Mouse (Mus musculus) urinary bladder, postnatal 10 days (tissue): ENCODE results near the gene Msantd2.

Experiments used
- DNase-seq: peaks from one replicate; pipeline ENCODE4 v3.0.0; 2022; ENCODE audit warnings: low spot score

Gene Msantd2

GRCm38 (mm10) chr9:37488611-37489396, at the start of gene Msantd2:
Gene Msantd2 (plus strand): TSS chr9:37489319.
- peak; percentile 66 for DNase-seq

- DNase-seq = no peak
Observed at GRCm38 (mm10) chr9:37452401-37452800, 36.7 kb upstream of the Msantd2 start.

DNA sequence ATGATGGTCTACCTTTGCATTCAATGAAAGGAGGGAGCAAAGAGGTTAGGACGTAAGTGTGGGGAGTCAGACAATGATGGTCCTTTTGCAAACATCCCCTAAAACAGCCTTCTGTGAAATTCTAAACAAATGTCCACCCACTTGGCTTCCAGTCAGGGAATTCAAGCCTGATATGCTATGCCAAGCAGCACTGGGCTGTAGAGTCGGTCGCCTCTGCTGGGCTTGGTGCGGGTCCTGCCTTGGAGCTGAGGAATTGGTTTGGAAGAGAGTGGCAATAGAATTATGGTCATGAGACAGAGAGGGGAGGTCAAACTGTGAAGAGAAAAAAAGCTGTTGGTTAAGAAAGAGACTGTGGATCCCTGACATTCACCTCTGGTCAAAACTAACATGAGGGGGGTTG, 35.8 kb upstream of the Msantd2 start:
- no peak for DNase-seq

DNA sequence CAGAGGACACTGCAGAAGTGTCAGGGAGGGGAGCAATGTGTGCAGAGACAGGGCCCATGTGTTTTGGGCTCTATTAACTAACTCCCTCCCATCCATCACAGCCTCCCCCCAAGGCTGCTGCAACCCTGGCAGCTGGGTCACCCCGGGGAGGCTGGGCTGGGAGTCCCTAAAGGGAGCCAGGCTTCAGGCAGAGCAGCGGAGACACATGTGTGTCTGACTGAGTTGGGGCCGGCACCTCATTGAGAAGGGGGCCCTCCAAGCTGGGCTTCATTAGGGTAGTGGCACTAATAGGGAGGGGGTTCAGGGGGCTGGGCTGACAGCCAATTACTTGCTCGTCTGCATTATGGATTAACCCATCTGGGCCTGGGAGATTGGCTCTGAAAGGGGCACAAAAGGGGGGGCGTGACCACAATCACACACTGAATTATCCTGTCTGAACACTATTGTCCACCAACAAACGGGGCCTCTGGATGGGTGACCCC, 35.1 kb upstream of the Msantd2 start:
- DNase-seq = no peak

DNA sequence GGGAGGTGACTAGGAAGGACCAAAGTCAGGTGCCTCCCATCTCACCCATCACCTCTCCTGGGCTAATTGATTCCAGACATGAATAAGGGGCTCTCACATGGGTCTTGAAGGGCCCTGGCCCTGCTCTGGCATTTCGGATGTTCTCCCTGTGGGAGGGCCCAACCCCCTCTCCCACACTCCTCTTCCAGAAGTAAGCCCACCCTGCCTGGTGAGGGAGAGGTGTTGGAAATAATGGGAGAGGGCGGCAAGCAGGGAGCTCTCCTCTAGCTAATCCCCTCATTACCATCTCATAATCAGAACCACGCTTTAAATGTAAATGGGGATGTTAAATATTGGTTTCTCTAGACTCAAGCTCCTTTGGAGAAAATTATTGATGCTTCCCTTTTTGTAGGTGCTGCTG, 34.1 kb upstream of the Msantd2 start:
- DNase-seq = no peak

DNA sequence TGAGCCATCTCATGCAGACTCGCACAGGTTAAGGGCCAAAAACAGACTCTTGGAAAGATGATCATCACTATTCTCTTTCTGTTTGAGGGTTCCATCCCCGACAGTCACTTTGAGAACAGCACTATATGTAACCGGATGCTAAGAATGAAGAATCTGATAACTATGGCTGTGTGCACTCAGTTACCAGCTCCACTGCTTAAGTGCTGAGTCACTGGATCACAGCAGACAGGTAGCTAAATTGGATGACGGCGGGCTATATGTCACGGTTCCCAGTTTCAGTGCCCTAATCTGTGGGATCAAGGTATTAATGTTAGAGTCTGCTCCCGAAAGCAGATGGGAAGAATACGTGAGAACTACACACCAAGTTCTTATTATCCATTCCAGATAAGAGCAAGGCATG, 33.3 kb upstream of the Msantd2 start:
- no peak for DNase-seq

DNA sequence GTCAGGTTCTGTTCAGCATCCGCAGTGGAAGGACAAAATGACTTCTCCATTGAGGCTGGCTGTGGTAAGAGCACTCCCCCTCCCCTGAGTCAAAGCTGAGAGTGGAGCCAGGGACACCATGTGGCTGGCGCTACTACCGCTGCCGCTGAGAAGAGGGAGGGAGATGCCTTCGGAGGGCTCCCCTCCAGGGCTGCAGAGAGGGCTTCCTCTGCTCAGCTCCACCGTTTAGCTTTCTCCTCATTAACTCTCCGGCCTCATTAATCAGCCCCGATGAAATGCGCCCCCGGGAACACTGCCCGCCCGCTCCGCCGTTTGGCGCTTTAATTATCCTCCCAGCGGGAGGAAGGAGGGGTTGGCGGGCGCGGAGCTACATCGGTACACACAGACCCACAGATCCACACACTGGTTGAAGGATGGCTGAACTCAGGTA, 32.6 kb upstream of the Msantd2 start:
- DNase-seq = no peak

DNA sequence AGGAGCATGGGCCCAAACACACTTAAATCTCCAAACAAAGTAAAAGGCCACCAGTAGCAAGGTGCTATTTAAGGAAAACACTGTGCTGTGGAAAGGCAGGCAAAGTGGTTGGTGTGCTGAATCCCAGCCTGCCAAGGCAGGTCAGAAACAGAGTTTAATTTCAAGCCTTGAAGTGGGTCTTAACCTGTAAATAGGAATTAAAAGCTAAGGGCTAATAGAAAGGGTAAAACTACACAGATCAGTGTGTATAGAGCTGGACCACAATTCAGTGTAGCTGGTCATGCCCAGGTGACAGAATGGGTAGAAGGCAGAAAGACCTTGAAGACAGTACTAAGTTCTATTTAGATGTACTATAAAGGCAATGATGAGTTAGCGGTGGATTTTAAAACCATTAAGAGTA, 32.0 kb upstream of the Msantd2 start:
- DNase-seq = no peak

DNA sequence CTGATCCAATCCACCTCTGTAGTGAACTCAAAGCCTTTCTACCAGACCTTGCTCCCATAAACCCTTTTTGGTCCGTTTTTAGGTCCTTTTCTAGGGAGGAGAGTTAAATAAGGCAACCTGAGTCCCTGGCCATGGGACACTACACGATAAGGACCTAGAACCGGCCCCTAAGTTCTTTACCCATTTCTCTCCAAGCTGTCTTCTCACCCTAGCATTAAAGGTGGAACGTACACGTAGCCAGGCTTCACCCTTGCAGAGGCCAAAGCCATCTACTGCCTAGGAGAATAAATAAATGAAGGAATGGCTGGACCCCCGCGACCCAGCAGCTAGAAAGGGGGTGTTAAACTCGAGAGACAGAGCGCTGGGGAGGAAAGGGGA, 29.5 kb upstream of the Msantd2 start:
- DNase-seq = no peak

GRCm38 (mm10) chr9:37460043-37460960, 28.8 kb upstream of the Msantd2 start:
- DNase-seq = no peak

DNA sequence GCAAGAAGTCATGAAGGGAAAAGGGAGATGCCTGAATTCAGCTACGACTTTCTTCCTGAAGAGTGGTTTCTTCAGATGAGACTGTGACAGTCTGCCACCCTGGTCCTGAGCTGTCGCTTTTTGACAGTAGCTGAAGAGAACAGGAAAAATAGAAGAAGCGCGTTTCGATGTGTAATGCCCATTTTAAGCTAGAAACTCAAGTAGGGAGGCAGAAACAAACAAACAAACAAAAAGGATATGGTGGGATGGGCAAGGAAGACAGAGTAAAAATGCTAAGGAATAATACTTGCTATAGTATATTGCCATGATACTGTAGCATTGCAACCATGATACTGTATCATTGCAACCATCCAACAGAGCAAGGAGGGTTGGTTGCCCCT, 28.2 kb upstream of the Msantd2 start:
- no peak for DNase-seq

DNA sequence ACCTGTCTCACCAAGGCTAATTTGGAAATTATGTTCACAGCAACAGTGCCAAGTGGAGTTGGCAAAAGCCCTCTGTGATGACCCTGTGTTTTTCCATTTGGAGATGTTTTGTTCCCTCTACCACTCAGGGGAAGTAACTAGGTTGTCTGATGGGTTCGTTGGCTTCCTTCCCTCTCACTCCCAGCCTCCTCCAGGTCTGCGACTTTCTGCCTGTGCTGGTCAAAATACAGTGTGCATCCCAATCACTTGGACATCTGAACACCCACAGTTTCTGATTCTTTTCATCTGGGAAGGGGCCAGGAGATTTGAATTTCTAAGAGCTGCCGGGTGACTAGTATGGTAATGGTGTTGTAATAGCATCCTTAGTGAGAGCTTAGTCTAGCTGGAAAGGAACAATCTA, 27.5 kb upstream of the Msantd2 start:
- DNase-seq = no peak

GRCm38 (mm10) chr9:37462764-37463163, 26.4 kb upstream of the Msantd2 start:
- no peak for DNase-seq

DNA sequence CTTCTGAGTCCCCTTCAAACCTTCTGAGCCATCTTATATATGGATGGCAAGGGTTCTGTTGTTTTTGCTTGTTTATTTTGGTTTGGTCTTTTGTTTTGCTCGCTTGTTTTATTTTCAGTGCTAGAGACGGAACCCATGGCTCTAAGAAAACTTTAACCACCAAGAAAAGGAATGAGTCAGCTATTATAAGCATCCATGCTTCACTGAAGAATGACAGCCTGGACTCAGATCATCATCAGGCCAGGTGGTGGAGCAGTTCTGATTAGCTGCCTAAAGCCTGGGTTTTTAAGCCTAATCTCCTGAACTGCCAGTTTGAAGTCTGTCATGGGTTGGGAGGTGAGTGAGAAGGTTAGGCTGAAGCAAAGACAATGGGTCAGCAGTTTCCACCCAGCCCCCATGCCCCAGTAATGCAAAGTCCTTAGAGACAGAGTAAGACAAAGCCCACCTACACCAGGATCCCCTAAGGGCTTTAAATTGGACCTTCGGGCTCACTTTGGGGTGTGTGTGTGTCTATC, 15.5 kb upstream of the Msantd2 start:
- no peak for DNase-seq

DNA sequence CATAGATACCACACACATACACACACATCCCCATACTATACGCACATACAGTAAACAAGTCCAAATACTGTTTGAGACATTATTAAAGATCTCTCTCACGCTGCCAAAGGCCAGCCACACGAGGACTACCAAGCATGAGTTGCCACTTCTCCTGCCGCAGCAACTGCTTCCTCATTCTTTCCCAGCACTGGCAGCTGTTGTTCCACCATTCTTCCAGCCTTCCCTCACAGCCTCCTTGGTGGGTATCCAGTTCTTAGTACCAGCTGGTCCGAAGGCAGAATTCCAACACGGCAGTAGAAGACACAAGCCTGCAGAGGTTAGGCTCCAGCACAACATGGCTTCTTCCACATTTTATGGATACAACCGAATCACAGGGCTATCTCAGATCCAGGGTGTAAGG, 14.2 kb upstream of the Msantd2 start:
- no peak for DNase-seq

GRCm38 (mm10) chr9:37485146-37485545, 4.0 kb upstream of the Msantd2 start:
- no peak for DNase-seq

- no peak for DNase-seq
Observed at GRCm38 (mm10) chr9:37488041-37488440, 1.1 kb upstream of the Msantd2 start.

- DNase-seq = no peak
Observed at GRCm38 (mm10) chr9:37489446-37490120, 464 bp downstream of the Msantd2 start.

DNA sequence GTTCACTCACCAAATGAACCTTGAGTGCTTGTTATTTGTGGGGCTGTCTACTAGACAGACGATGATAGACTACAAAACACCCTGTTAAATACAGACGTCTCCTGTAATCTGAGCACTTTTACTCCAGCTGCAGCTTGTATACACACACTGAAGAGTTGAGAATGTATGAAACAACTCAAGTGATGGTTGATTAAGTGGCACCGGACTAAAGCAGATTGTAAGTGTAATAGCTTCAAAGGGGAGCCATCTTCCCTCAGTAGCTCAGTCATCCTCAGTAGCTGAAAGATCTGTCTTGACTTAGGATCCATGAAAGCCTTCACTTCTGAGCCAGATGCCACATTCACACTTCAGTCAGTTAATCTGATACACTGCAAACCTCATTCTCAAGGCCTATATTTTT, 6.6 kb downstream of the Msantd2 start:
- no peak for DNase-seq

DNA sequence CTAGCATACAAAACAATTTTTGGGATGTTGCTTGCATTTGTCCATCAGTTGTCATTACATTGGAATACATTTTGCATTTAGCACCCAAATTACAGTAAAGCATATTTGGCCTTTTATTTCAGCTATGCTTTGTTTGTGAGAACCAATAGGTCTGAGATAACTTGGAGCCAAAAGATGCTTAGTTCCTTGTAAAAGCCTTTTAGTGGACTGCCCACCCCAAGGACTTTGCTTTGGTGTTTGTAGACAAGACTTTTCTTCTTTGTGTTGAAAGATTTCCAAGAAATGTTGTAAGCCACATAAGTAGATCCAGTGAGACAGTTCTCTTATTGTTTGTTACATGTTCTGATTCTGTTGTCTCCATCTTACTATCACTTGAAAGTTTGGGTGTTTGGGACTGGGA, 7.2 kb downstream of the Msantd2 start:
- DNase-seq = no peak

DNA sequence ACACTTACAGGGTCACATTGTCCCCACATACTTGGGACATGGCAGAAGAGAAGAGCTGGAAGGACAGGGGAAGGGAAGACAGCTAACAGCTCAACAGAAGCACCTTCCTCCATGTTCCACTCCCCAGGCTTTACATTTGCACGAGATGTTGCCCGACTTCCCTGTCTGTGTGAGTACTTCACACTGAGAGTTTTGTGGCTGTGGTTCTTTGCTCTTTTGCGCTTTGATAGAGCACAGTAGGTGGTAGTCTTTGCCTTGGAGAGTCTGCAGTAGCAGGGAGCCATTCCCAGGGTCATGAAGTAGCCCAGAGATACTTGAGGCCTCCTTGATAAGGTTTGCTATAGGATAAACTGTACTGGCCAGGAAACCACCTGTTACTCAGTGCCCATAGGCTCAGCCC, 11.1 kb downstream of the Msantd2 start:
- DNase-seq = no peak

- DNase-seq = no peak
Observed at GRCm38 (mm10) chr9:37501170-37501569, 12.1 kb downstream of the Msantd2 start.
